Mouse (Mus musculus) 3T3-L1 (cell line): ENCODE measurements around the gene Umad1.

Experiments used
- DNase-seq: peaks from one replicate; pipeline ENCODE4 v3.0.0-alpha.2; 2015; ENCODE audit warnings: low read depth, low spot score

The Umad1 gene

DNA sequence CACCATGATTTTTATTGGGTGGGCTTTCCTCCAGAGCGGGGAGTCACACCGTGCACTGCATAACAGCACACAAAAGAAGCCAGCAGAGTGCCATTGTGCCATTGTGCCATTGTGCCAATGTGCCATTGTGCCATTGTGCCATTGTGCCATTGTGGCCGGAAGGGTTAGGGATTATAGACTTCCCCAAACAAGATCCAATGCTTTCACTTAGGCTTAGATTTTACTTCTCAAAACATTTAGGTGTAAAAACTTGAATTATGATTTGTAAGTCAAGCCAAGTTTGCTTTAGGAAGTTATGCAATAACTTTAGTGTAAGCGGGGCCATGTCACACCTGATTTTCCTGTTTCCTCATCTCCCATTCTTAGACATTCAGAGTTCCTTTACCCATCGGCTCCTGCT is 156.7 kb downstream of the Umad1 start:
- DNase-seq = no peak

DNA sequence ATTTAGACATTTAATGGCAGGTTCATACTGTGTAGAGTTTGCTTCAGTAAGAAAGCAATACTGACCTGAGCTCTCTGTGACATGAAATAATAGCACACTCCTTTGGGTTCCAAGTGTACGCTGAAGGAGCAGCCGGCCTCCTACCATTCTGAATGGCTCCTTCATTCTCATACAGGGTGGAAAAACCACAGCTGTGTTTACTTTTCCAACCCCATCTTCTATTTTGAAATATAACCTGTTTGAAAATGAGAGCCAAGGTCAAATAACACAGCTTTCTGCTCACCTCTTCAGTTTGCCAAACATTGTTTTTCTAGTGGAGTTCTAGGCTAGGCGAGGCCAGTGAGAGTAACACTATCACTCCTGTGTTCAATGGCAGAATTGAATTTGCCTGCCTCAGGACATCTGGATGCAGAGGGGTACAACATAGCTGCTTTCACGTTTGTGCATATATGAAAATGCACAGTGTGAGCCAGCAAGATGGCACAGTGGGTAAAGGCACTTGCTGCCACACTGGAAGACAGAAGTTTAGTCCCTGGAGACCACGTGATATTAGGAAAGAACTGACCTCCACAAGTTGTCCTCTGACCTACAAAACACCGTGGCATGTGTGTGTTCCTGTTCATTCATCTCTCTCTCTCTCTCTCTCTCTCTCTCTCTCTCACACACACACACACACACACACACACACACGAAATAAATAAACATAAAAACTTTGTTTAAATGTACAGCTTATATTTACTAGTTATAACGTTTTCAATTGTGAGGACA is 157.9 kb downstream of the Umad1 start:
- DNase-seq = no peak

DNA sequence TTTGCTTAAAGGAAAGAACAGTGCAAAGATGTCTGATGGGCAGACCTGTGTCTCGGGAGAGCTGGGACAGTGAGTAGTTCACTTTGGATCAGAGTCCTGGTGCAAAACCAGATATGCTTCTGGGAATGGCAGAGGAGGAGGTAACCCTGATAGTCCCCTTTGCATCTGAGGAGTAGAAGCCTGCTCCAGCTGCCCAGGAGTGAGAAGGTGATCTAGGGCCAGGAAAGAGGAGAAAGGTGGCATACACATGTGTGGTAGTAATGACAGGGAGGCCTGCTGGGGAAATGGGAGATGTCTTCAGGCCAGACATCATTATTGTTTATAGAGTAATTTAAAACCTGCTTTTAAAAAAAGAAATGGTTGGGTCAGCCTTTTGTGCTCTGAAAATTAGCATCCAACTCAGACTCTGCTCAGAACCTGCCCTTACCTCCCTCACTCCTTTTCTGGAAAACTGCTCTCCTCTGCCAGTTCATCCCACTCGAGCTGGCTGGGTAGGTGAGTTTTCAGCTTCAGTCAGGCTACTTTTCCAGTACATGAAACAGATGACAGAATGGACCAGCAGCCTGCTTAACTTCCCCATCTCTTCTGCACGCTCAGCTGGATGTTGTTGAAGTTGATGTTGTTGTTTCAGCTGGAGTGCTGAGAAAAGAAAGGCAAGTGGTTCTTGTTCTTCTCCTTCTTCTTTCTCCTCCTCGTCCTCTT is 160.5 kb downstream of the Umad1 start:
- no peak for DNase-seq

DNA sequence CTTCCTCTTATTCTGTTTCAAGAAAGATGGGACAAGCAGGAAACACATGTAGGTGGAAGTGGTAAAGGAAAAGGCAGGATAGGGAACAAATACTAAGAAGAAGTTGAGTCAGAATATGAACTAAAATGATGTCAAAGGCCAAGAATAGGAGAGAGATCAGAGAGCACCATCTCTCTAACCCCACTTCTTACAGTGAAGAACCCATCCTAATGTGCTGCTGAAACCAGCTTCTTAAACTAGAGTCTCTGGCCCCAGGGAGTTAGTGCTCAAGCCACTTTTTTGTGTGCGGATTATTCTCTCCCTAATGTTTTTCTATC is 161.1 kb downstream of the Umad1 start:
- no peak for DNase-seq

DNA sequence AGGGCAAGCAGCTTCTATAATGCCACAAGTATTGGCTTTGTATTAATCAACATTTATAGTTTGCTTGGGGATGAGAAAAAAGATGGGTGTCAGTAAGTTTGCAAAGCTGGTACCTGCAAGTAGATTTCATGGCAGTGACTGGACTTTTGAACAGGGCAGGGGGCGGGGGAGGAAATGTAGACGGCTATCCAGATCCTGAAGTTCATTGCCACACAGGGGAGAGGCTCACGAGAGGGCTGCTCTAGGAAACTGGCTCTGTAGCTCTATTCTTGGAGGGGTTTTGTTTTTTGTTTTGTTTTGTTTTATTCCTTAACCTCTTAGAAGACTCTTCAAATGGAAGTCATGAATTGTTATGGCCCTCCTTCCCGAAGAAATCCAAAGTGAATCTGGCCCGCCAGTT is 162.3 kb downstream of the Umad1 start:
- DNase-seq = no peak

DNA sequence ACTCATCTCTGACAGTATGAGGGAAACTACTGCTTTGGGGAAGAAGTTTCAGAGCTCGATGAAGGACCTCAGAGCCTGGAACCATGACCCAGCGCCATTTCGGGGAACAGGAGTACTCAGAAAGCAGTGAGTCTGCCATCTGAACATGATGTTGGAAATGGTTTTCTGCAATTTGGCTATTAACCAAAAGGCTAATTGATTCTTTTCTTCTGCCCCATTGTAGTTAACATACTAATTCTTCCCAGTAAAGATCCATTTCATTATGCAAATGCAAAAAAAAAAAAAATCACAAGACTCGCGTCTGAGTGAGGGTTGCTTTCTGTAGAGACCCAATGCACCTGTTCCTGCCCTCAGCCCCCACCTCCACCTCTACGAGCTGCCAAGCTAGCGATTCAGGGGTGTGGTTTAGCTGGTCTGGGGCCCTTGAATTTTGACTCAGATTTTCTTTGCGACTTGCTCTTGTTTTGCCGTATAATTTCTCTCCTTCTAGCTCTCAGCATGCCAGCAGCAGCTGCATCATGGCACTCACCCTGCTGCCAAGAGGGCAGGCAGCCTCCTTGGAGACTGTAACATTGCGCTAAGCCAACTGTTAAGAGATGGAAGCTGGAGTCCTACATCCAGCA is 163.0 kb downstream of the Umad1 start:
- no peak for DNase-seq

DNA sequence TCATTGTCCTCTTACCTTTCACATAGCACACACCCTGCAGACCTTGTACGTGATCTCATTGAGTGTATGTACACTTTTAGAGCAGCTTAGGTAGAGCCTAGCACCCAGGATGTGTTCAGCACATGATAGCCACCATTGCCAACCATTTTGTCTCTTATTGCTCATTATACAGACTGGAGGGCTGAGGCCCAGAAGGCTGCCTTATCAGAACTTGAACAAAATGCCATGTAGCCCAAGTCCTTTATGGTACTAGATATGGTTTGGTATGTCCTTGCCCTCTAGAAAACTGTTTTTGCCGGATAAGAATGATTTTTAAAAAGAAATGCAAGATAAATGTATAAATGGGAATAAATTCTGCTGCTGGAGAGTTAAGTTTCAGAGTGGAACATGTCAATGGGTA is 164.1 kb downstream of the Umad1 start:
- no peak for DNase-seq

DNA sequence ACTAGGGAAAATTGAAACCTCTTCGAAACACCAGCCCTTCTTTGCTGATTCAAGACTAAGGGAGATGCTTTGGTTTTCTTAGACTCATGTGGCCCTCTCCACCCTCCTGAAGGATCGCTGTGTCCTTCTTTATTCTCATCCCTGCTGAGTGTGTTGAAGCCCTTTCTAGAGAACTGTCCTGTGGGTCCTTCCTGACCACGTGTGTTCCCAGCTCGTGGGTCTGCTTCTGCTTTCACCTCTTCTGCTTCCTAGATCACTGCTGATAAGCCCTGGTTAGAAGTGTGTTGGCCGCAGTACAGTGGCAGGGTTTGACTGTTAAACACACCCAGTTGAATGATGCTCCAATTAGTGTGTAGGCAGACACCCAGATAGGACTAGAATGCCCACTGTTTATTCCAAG is 168.6 kb downstream of the Umad1 start:
- no peak for DNase-seq

DNA sequence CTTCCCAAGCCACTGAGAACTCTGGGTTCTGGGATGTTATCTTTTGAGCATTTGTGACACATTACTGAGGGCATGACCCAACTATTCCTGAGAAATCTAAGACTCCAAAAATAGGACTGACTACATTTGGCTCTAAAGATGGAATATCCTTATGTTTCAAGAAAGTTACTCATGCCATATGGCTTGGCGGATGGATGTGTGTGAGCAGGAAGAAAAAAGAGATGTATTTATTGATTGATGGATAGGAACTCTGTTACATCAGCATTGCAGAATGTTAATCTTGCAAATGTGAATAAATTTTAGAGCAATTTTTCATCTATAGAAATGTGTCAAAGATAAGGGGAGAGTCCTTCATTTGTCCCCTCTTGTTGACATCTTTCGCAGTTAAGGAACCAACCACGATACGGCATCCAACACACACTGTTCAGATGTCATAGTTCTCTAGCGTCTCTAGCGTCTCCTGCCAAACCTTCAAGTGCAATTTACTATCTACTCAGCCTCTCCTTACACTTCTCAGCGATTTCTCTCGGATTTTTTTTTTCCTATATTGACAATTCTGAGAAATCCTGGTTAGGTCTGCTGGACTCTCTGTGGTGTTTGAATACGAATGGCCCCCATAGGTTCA is 171.6 kb downstream of the Umad1 start:
- DNase-seq = no peak

DNA sequence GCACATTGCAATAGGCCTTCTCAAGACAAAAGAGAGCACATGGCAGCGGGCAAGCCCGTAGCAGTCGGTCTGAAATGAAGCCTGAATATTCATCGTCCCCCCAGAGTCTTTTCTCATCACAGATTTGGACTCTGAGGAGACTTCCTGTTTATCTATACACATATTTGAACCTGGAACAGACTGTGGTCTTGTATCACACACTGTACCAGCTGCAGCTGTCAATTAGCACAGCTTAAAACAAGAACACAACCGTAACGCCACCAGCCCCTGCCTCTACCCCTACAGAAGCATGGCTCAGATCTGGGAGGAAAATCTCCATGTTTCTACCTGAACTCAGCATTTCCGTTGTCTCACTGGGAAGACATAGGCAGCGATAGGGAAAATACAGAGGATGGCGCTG is 174.1 kb downstream of the Umad1 start:
- no peak for DNase-seq

DNA sequence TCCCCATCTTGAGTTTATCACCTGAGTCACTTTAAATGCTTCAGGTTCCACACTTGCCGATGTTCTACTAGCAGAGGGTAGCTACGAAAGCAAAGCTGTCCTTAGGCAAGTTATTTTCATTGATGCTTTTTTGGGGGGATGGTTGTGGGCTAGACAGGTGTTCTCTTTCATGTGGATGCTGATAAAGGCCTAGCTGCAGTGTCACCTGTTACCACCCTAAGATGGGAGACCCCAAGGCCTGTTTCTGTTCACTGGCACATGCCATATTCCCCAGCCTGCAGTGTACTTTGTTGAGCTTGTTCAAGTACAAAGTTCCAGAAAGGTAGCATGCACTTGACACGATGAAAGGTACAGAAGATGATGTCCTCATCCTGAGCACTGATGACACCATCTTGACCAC is 178.8 kb downstream of the Umad1 start:
- no peak for DNase-seq

DNA sequence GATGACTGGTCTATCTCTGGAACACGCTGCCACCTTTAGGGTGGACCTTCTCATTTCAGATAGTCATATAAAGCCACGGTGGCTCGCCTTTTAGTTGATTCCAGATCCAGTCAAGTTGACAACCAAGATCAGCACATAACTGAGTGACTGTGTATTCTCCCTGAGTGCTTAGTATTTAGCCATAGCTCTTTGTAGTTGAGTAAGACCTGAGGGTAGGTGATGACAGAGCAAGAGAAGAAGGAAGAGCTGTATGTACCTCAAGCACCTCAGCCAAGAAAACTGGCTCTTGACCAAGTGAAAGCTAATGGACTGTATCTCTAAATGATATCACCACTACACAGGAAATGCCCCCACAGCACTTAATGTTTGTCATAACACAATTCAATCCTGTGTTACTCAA is 182.7 kb downstream of the Umad1 start:
- DNase-seq = no peak

DNA sequence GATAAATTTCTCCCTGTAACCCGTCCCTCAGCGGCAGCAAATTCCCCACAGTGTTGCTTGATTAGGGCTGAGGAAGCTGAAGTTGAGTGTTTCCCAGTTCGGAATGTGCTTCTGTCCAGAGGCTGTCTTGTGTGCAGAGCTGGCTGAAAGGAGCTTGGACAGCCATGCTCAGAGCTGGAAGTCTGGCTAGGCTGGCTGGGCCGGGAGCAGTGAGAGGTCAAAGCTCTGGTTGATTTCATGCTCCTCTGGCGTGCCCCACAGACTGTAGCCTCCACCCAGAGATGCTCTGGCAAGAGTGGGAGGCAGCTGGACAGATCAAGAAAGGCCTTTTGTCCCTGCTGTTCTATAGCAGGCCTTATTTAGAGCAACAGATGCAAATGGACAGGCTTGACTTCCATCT is 187.7 kb downstream of the Umad1 start:
- peak; percentile 13 for DNase-seq

DNA sequence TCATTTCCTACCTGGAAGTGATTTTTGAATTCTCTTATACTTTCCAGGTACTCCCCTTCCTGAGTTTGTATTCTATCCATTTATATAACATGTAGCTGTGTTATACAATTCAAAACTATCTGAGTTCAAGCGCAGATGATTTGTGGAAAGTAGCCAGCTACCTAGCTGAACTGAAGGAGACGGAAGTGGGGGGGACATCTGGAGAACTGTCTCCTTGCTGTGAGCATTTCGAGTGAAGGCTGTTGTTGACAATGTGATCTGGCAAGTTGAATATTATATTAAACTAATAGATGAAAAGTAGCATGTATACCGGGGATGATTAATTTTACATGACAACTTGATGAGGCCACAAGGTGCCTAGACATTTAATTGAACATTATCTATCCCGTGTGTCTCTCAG is 196.5 kb downstream of the Umad1 start:
- no peak for DNase-seq

DNA sequence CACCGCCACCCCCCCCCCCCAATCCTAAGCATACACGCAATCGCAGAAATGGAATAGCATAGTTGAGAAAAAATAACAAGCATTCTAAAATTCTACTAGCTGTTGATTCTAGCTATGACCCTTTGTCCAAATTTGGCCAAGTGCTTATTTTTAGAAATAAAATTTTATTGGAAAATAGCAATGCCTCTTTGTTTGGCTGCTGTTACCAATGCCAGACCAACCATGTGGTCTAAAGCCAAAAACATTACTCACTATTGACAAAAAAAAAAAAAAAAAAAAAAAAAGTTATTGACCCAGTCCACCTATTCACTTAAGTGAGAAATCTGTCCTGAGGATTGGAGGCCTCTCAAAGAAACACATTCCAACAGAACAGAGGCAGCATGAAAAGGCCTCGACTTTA is 199.5 kb downstream of the Umad1 start:
- no peak for DNase-seq

DNA sequence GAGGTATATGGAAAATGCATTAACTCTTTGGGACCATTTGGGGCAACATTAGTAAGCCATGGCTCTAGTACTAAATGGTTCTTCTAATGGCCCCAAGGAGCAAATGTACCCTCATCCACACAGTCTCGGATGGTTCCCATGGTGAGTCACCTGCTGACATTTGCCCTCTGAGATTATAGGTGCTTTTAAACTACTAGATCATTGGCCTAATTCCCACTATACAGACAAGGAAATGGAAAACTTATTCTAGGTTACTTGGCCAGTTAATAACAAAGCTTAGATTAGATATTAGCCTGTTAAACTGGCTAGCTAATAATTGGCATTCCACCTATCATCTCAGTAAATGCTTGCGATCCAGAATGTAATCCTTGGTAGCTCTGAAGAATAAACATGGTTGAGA is 203.4 kb downstream of the Umad1 start:
- DNase-seq = no peak

DNA sequence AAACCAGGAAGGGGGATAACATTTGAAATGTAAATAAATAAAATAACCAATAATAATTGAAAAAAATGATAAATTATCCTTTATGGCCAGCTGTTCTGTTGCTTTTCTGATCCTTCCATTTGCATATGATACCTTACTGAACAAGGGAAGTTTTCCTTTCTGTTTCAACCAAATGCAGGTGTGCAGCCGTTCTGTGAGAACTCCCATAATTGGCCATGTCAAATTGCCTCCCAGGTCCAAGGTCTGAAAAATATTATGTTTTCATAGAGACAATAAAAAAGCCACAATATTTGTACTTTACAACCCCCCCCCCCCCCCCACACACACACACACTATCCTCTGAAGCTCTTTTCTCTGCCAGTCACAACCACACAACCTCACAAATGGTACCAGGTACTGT is 206.3 kb downstream of the Umad1 start:
- no peak for DNase-seq

DNA sequence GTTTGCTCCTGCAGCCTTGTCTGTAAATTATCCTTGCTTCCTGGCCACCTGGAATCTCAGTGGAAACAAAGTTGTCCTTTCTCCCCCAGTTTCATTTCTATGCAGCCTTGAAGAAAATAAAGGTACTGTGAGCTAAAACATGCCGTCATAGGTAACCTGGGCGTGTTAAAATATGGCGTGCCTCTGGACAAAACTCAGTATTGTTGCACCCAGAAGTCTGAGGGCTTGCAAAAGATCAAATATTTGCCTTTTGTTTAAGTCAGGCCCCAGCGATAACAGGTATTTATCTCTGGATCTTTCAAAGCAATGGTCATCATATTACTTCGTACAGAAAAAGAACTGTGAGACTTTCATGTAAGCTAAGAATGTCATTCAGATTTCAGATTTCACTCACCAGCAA is 206.9 kb downstream of the Umad1 start:
- DNase-seq = no peak

DNA sequence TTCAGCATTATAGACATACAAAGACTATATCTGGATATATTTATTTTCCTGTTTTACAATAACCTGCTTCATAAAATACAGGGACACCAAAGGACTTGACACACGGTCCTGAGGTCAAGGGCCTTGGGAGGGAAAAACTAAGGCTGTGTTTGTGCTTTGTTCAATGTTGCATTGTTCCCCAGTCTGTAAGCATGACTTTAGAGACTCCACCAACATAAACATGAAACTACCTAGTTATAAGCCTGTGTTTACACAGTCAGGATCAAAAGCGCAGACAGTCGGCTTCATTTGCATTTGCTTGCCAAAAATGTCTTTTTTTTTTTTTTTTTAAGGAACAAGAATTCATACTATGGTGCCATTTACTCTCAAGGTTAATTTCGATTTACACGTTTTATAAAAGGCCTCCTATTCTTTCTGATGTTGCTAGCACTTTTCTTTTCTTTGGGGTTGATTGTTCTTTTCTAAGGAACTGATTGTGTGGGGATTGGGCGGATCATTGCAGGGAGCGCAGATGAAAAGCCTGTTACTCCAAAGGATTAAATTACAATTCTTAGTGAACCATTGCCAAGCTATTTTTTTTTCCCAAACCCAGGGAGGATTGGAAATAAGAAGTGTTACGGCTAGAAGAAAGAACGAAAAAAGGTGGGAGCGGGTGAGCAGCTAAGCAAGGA is 208.7 kb downstream of the Umad1 start:
- DNase-seq = no peak

DNA sequence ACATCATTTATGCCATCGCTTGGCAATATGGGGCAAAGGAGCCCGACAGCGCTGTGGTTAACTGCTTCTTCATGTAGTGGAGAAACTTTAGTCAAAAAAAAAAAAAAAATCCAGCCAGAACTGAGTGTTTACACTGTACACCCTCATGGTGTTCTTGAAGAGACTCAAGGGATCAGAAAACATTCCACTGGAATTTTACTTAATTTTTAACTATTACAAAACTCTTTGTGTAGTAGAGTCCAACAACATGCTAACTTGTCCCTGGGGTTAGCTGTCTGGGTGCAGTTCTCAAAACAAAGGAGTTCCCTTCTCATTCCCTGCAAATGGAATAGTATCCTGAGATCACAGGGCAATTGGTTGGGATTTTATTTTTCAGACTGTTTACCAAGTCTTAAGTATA is 210.8 kb downstream of the Umad1 start:
- DNase-seq = no peak

DNA sequence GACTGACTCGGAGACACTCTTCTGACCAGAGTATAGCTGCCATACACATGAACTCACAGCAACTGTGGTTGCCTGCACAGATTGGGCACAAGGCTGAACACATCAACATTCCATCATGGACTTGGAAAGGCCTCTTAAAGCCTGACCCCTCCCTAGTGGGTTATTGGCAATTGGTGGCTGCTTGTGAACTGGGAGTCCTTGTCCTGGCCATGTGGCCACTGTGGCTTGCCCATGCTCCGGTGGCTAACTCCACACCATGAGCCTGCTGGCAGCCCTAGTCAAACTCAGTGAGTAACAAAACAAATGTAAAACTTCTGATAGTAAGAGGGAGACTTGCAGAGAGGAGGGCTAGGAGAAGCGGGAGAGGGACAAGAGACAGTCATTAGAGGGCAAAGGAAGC is 213.0 kb downstream of the Umad1 start:
- no peak for DNase-seq

DNA sequence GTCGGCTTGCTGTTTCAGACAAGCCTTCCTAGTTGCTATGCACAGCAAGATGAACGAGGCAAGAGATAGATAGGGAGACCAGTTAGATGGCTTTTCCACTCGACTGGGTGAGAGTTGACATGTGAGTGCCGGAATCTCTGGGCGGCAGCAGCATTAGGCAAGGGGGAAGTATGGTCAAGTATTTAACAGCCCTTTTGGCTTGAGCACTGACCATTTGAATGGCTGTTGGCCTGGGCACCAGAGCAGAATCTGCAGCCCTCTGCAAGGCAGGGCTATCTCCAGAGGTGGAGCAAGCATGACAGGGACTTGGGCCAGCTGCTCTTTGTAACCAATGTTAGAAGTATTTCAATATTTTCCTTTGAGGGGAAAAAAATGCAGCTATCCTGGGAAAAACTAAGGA is 213.8 kb downstream of the Umad1 start:
- DNase-seq = no peak
